20 mouse cellular contexts compared by ENCODE assay signal in genomic region chr7:49360597-49360996, GRCm38 (mm10).
DNase-seq lines count a peak whose midpoint lies in the region; ATAC-seq lines count a peak whose summit lies in the region.
"Had no signal": no experiment of that assay in that cellular context is flagged by ENCODE, and none has a peak within 500 bp of the region (broad histone marks: within the 10 kb centered on the region; RNA-seq: fewer than 3 reads in every experiment).

No protein-coding gene starts in this region.

- H3K4me3 ChIP-seq in neural tube, embryonic 13.5 days = no peak overlapping the region
- H3K4me3 ChIP-seq: embryonic facial prominence, embryonic 13.5 days; forebrain, embryonic 15.5 days; limb, embryonic 15.5 days had no signal

- 57% methylated on average over 3 of the region's 3 CpGs for WGBS in neural tube, embryonic 13.5 days

- H3K9ac ChIP-seq in neural tube, embryonic 13.5 days = no peak overlapping the region
- H3K9ac ChIP-seq: embryonic facial prominence, embryonic 13.5 days; forebrain, embryonic 15.5 days; limb, embryonic 15.5 days had no signal

- no peaks in the 10 kb centered on the region for H3K27me3 ChIP-seq in neural tube, embryonic 13.5 days
- H3K27me3 ChIP-seq: embryonic facial prominence, embryonic 13.5 days; forebrain, embryonic 15.5 days; limb, embryonic 15.5 days had no signal

- H3K4me2 ChIP-seq in neural tube, embryonic 13.5 days = no peak overlapping the region
- H3K4me2 ChIP-seq: embryonic facial prominence, embryonic 13.5 days; forebrain, embryonic 15.5 days; limb, embryonic 15.5 days had no signal

- no peaks in the 10 kb centered on the region for H3K36me3 ChIP-seq in neural tube, embryonic 13.5 days
- H3K36me3 ChIP-seq: embryonic facial prominence, embryonic 13.5 days; forebrain, embryonic 15.5 days; limb, embryonic 15.5 days had no signal

- H3K4me1 ChIP-seq in neural tube, embryonic 13.5 days (replicated peaks) = peaks cover 46% of the 10 kb centered on the region
- H3K4me1 ChIP-seq: embryonic facial prominence, embryonic 13.5 days had no signal

- H3K9me3 ChIP-seq in neural tube, embryonic 13.5 days = no peaks in the 10 kb centered on the region
- H3K9me3 ChIP-seq: embryonic facial prominence, embryonic 13.5 days; forebrain, embryonic 15.5 days; limb, embryonic 15.5 days had no signal

- ATAC-seq in neural tube, embryonic 13.5 days (ENCODE audit: low read depth) = no peak
- ATAC-seq: forebrain, embryonic 15.5 days; intestine, embryonic 16.5 days; lung, postnatal 0 days had no signal

- DNase-seq in frontal cortex, postnatal 36 days (ENCODE audit: low spot score in 2 of 2) = peak; percentile 52 to 67
- no peak for DNase-seq in frontal cortex, postnatal 10 days (ENCODE audit: low spot score in 2 of 2)
- DNase-seq in layer of hippocampus, adult 9-11 months = peak; percentile 55
- no peak for DNase-seq in layer of hippocampus, postnatal 25 days (ENCODE audit: extremely low spot score in 1 of 2, low spot score in 1 of 2)
- no peak for DNase-seq in neural tube, embryonic 10.5 days (ENCODE audit: extremely low spot score, low spot score)
- DNase-seq in right cerebral cortex, postnatal 36 days (ENCODE audit: low spot score in 2 of 2) = peak; percentile 53 to 71
- no peak for DNase-seq in spleen, postnatal 10 days (ENCODE audit: low spot score in 2 of 2)
- DNase-seq: adrenal gland, postnatal 14 days; cerebellum, adult 11 months; cerebellum, postnatal 10 days; gastrocnemius, postnatal 36 days; kidney, postnatal 36 days; midbrain, embryonic 14.5 days had no signal

- H3K27ac ChIP-seq in neural tube, embryonic 13.5 days (replicated peaks) = peak overlapping the region; percentile 61
- H3K27ac ChIP-seq: embryonic facial prominence, embryonic 13.5 days; forebrain, embryonic 15.5 days; limb, embryonic 15.5 days; stomach, postnatal 0 days had no signal

Comparison
In these comparisons a context has a peak if more than half of its experiments do, and no peak if none do; other contexts are left out.
1. DNase-seq: peak in frontal cortex, postnatal 36 days (2 of 2), layer of hippocampus, adult 9-11 months (single experiment) and right cerebral cortex, postnatal 36 days (2 of 2); none in frontal cortex, postnatal 10 days (0 of 2), layer of hippocampus, postnatal 25 days (0 of 2), neural tube, embryonic 10.5 days (single experiment) and spleen, postnatal 10 days (0 of 2).